Mouse (Mus musculus): ENCODE results near the gene Atp2c1. TPM values are rescaled to one million over a fixed set of nuclear protein-coding genes. Genes with fewer than 3 reads are reported as not detected.
A peak's percentile ranks its signal among the peaks of the same experiment; 100 is the strongest.

Atp2c1 gene
- polyA plus RNA-seq, 1 experiment from 2014 or later, result 33.2 TPM

- TF ChIP-seq CTCF (IDR thresholded peaks at IDR 0.05; ENCODE audit: low read depth) (no peak), EP300 (optimal IDR thresholded peaks at IDR 0.05) (no peak)
- no peak overlapping the region for H3K9ac ChIP-seq (ENCODE audit: low read length)
- H3K4me1 ChIP-seq (replicated peaks; ENCODE audit: control insufficient read depth, insufficient read depth), result no peaks in the 10 kb centered on the region
- ATAC-seq (ENCODE audit: low FRiP score, low TSS enrichment) (no peak), DNase-seq (ENCODE audit: low spot score) (no peak)
- H3K27ac ChIP-seq (replicated peaks), result no peak overlapping the region
- H3K9me3 ChIP-seq (ENCODE audit: control insufficient read depth, low read length), result no peaks in the 10 kb centered on the region
- no peak overlapping the region for H3K4me3 ChIP-seq (ENCODE audit: low read depth, low read length)
- 88% methylated on average over 11 of the region's 11 CpGs for WGBS
- no peaks in the 10 kb centered on the region for H3K36me3 ChIP-seq (ENCODE audit: control insufficient read depth, insufficient read depth, low read length)
- H3K4me2 ChIP-seq (replicated peaks; ENCODE audit: low read depth), result no peak overlapping the region
- no peaks in the 10 kb centered on the region for H3K27me3 ChIP-seq (ENCODE audit: control insufficient read depth, insufficient read depth, low read length)
Observed at GRCm38 (mm10) chr9:105483880-105484279, 43.2 kb downstream of the Atp2c1 start.

GRCm38 (mm10) chr9:105482715-105483510, 44.2 kb downstream of the Atp2c1 start:
- Histone ChIP-seq H3K9me3 (ENCODE audit: control insufficient read depth, low read length) (no peaks in the 10 kb centered on the region), H3K9ac (ENCODE audit: low read length) (no peak overlapping the region), H3K4me2 (replicated peaks; ENCODE audit: low read depth) (no peak overlapping the region), H3K36me3 (ENCODE audit: control insufficient read depth, insufficient read depth, low read length) (no peaks in the 10 kb centered on the region), H3K4me1 (replicated peaks; ENCODE audit: control insufficient read depth, insufficient read depth) (no peaks in the 10 kb centered on the region), H3K27ac (replicated peaks) (no peak overlapping the region), H3K27me3 (ENCODE audit: control insufficient read depth, insufficient read depth, low read length) (no peaks in the 10 kb centered on the region), H3K4me3 (ENCODE audit: low read depth, low read length) (no peak overlapping the region)
- DNase-seq (ENCODE audit: low spot score) (no peak), ATAC-seq (ENCODE audit: low FRiP score, low TSS enrichment) (no peak)
- TF ChIP-seq EP300 (optimal IDR thresholded peaks at IDR 0.05) (no peak), CTCF (IDR thresholded peaks at IDR 0.05; ENCODE audit: low read depth) (no peak)
- WGBS, result 80% methylated on average over 4 of the region's 4 CpGs

DNA sequence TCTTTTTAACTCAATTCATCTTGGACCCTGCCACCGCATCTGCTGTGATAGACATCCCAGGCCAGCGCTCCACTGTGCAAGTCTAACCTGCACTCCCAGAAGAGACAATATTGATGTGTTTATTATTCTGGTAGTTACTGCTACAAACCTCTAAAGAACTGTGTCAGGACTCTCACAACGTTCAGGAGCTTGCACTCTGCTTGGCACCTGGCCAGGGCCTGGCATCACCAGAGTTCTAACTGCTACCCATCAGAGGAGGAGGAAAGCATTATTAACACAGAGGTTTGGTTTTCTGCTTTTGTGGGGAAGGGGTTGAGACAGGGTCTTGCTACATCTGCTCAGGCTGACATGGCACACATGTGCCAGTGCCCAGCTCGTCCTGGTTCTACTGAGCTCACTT, 45.0 kb downstream of the Atp2c1 start:
- Histone ChIP-seq H3K27ac (replicated peaks) (no peak overlapping the region), H3K36me3 (ENCODE audit: control insufficient read depth, insufficient read depth, low read length) (no peaks in the 10 kb centered on the region), H3K27me3 (ENCODE audit: control insufficient read depth, insufficient read depth, low read length) (no peaks in the 10 kb centered on the region), H3K4me3 (ENCODE audit: low read depth, low read length) (no peak overlapping the region), H3K9me3 (ENCODE audit: control insufficient read depth, low read length) (no peaks in the 10 kb centered on the region), H3K4me2 (replicated peaks; ENCODE audit: low read depth) (no peak overlapping the region), H3K4me1 (replicated peaks; ENCODE audit: control insufficient read depth, insufficient read depth) (no peaks in the 10 kb centered on the region), H3K9ac (ENCODE audit: low read length) (no peak overlapping the region)
- 68% methylated on average over 4 of the region's 4 CpGs for WGBS
- TF ChIP-seq EP300 (optimal IDR thresholded peaks at IDR 0.05) (no peak), CTCF (IDR thresholded peaks at IDR 0.05; ENCODE audit: low read depth) (no peak)
- DNase-seq (ENCODE audit: low spot score) (no peak), ATAC-seq (ENCODE audit: low FRiP score, low TSS enrichment) (no peak)

- Histone ChIP-seq H3K9me3 (ENCODE audit: control insufficient read depth, low read length) (no peaks in the 10 kb centered on the region), H3K9ac (ENCODE audit: low read length) (no peak overlapping the region), H3K36me3 (ENCODE audit: control insufficient read depth, insufficient read depth, low read length) (no peaks in the 10 kb centered on the region), H3K4me2 (replicated peaks; ENCODE audit: low read depth) (no peak overlapping the region), H3K27me3 (ENCODE audit: control insufficient read depth, insufficient read depth, low read length) (no peaks in the 10 kb centered on the region), H3K27ac (replicated peaks) (no peak overlapping the region), H3K4me1 (replicated peaks; ENCODE audit: control insufficient read depth, insufficient read depth) (no peaks in the 10 kb centered on the region), H3K4me3 (ENCODE audit: low read depth, low read length) (no peak overlapping the region)
- WGBS, result 70% methylated on average over 3 of the region's 3 CpGs
- TF ChIP-seq EP300 (optimal IDR thresholded peaks at IDR 0.05) (no peak), CTCF (IDR thresholded peaks at IDR 0.05; ENCODE audit: low read depth) (no peak)
- DNase-seq (ENCODE audit: low spot score) (no peak), ATAC-seq (ENCODE audit: low FRiP score, low TSS enrichment) (no peak)
Observed at GRCm38 (mm10) chr9:105476134-105476533, 51.0 kb downstream of the Atp2c1 start.

- H3K4me3 ChIP-seq (ENCODE audit: low read depth, low read length), result no peak overlapping the region
- ATAC-seq (ENCODE audit: low FRiP score, low TSS enrichment) (no peak), DNase-seq (ENCODE audit: low spot score) (no peak)
Observed at GRCm38 (mm10) chr9:105474910-105475309, 52.2 kb downstream of the Atp2c1 start.

DNA sequence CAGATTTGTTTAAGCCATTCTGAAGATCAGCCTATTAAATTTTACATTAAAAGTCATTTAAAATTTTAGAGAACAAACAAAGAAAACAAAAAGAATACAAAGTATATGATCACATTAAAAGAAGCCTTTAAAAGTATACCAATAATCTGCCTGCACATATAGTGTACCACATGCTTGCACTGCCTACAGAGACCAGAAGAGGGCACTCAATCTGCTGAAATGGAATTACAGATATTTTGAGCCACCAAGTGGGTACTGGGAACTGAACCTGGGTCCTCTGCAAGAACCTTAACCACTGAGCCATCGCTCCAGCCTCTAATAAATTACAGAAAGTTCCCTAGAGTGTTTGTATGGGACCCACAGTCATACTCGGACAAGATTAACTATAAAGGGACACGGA, 59.3 kb downstream of the Atp2c1 start:
- Histone ChIP-seq H3K27me3 (ENCODE audit: control insufficient read depth, insufficient read depth, low read length) (no peaks in the 10 kb centered on the region), H3K36me3 (ENCODE audit: control insufficient read depth, insufficient read depth, low read length) (0 out of 2 replicates have a peak, but pooled peaks cover 8% of the 10 kb centered on the region), H3K9me3 (ENCODE audit: control insufficient read depth, low read length) (no peaks in the 10 kb centered on the region), H3K4me1 (replicated peaks; ENCODE audit: control insufficient read depth, insufficient read depth) (no peaks in the 10 kb centered on the region), H3K27ac (replicated peaks) (no peak overlapping the region), H3K9ac (ENCODE audit: low read length) (no peak overlapping the region), H3K4me2 (replicated peaks; ENCODE audit: low read depth) (no peak overlapping the region), H3K4me3 (ENCODE audit: low read depth, low read length) (no peak overlapping the region)
- TF ChIP-seq EP300 (optimal IDR thresholded peaks at IDR 0.05) (no peak), CTCF (IDR thresholded peaks at IDR 0.05; ENCODE audit: low read depth) (peak; percentile 57)
- ATAC-seq (ENCODE audit: low FRiP score, low TSS enrichment), result no peak
- 98% methylated on average over 3 of the region's 3 CpGs for WGBS
- no peak for DNase-seq (ENCODE audit: low spot score)

More at GRCm38 (mm10) chr9:105474910-105475309, 52.2 kb downstream of the Atp2c1 start:
- Histone ChIP-seq H3K36me3 (ENCODE audit: control insufficient read depth, insufficient read depth, low read length) (no peaks in the 10 kb centered on the region), H3K4me2 (replicated peaks; ENCODE audit: low read depth) (no peak overlapping the region), H3K9ac (ENCODE audit: low read length) (no peak overlapping the region), H3K27ac (replicated peaks) (no peak overlapping the region), H3K4me1 (replicated peaks; ENCODE audit: control insufficient read depth, insufficient read depth) (no peaks in the 10 kb centered on the region), H3K9me3 (ENCODE audit: control insufficient read depth, low read length) (no peaks in the 10 kb centered on the region), H3K27me3 (ENCODE audit: control insufficient read depth, insufficient read depth, low read length) (no peaks in the 10 kb centered on the region)
- no peak for TF ChIP-seq EP300 (optimal IDR thresholded peaks at IDR 0.05)
- WGBS, result 78% methylated on average over 3 of the region's 3 CpGs
